9 mouse cellular contexts compared by ENCODE assay signal in genomic region chr11:101276319-101277070, GRCm38 (mm10). TPM values are rescaled to one million over a fixed set of nuclear protein-coding genes. Genes with fewer than 3 reads are reported as not detected.
DNase-seq lines count a peak whose midpoint lies in the region; ATAC-seq and TF ChIP-seq lines count a peak whose summit lies in the region.
"Had no signal": no experiment of that assay in that cellular context is flagged by ENCODE, and none has a peak within 500 bp of the region (broad histone marks: within the 10 kb centered on the region; RNA-seq: fewer than 3 reads in every experiment).

No protein-coding gene starts in this region.

- no peak for TF ChIP-seq EP300 in stomach, postnatal 0 days (optimal IDR thresholded peaks at IDR 0.05)

- no peaks in the 10 kb centered on the region for H3K36me3 ChIP-seq in lung, embryonic 16.5 days (ENCODE audit: control insufficient read depth, insufficient read depth, low read length)
- no peaks in the 10 kb centered on the region for H3K36me3 ChIP-seq in stomach, postnatal 0 days (ENCODE audit: control insufficient read depth, insufficient read depth, low read length)

- no peak for TF ChIP-seq CTCF in stomach, postnatal 0 days (IDR thresholded peaks at IDR 0.05; ENCODE audit: low read depth)

- H3K27ac ChIP-seq in lung, embryonic 16.5 days (ENCODE audit: low read length) = no peak overlapping the region
- peak overlapping the region; percentile 87; the same call in 1 of the 2 replicates for H3K27ac ChIP-seq in stomach, postnatal 0 days (replicated peaks)
- H3K27ac ChIP-seq: liver, embryonic 14.5 days had no signal

- no peak overlapping the region for H3K4me3 ChIP-seq in lung, embryonic 16.5 days (ENCODE audit: low read length)
- H3K4me3 ChIP-seq in stomach, postnatal 0 days (ENCODE audit: low read depth, low read length) = no peak overlapping the region

- H3K9ac ChIP-seq in lung, embryonic 16.5 days (ENCODE audit: low read length) = peak overlapping the region; percentile 23; the same call in 1 of the 2 replicates
- peak overlapping the region; percentile 8; the same call in 1 of the 2 replicates for H3K9ac ChIP-seq in stomach, postnatal 0 days (ENCODE audit: low read length)
- H3K9ac ChIP-seq: liver, embryonic 14.5 days had no signal

- 25% methylated on average over 27 of the region's 27 CpGs for WGBS in lung, embryonic 16.5 days
- 45% methylated on average over 27 of the region's 27 CpGs for WGBS in stomach, postnatal 0 days

- ATAC-seq in lung, embryonic 16.5 days (ENCODE audit: low read depth) = no peak
- ATAC-seq in stomach, postnatal 0 days (ENCODE audit: low FRiP score, low TSS enrichment) = no peak

- no peaks in the 10 kb centered on the region for H3K9me3 ChIP-seq in lung, embryonic 16.5 days (ENCODE audit: control insufficient read depth, low read length)
- H3K9me3 ChIP-seq in stomach, postnatal 0 days (ENCODE audit: control insufficient read depth, low read length) = no peaks in the 10 kb centered on the region

- DNase-seq in embryo, embryonic 10 days (ENCODE audit: low spot score) = peak; percentile 20
- DNase-seq in embryo, embryonic 10.5 days (ENCODE audit: low spot score) = no peak
- DNase-seq in lung, postnatal 10 days = no peak
- peak; percentile 34 to 50 for DNase-seq in kidney, postnatal 4 days
- DNase-seq in stomach, postnatal 0 days (ENCODE audit: low spot score) = no peak
- DNase-seq in yolk sac, embryonic 10.5 days (ENCODE audit: low spot score) = no peak
- DNase-seq in frontal cortex, postnatal 10 days (ENCODE audit: low spot score in 2 of 2) = no peak

- peak overlapping the region; percentile 84 for H3K4me2 ChIP-seq in lung, embryonic 16.5 days (ENCODE audit: low read depth, low read length)
- H3K4me2 ChIP-seq in stomach, postnatal 0 days (replicated peaks; ENCODE audit: low read depth) = peak overlapping the region; percentile 75; the same call in 1 of the 2 replicates

- peaks cover 26% of the 10 kb centered on the region for H3K4me1 ChIP-seq in lung, embryonic 16.5 days (replicated peaks; ENCODE audit: control insufficient read depth, insufficient read depth, low read length)
- peaks cover 12% of the 10 kb centered on the region; the same call in 1 of the 2 replicates for H3K4me1 ChIP-seq in stomach, postnatal 0 days (replicated peaks; ENCODE audit: control insufficient read depth, insufficient read depth)

- no peaks in the 10 kb centered on the region for H3K27me3 ChIP-seq in lung, embryonic 16.5 days (ENCODE audit: control insufficient read depth, insufficient read depth, low read depth, low read length)
- no peaks in the 10 kb centered on the region for H3K27me3 ChIP-seq in stomach, postnatal 0 days (ENCODE audit: control insufficient read depth, insufficient read depth, low read length)

RNA-seq across cellular contexts. Expression of gene Cntd1, which starts 2.3 kb away (rescaled TPM):
- 1.9 and 3.2 TPM in 2 replicates for polyA plus RNA-seq in lung, embryonic 16.5 days (2015; fragmentation: Nextera tagmentation; extraction: Ambion mirVana)
- 0.30 and 0.33 TPM in 2 replicates for polyA plus RNA-seq in stomach, postnatal 0 days (2015; fragmentation: Nextera tagmentation; extraction: Ambion mirVana)

RNA-seq across cellular contexts. Expression of gene Coa3, which starts 2.4 kb away (rescaled TPM):
- 184 and 187 TPM in 2 replicates for polyA plus RNA-seq in lung, embryonic 16.5 days (2015; fragmentation: Nextera tagmentation; extraction: Ambion mirVana)
- polyA plus RNA-seq in stomach, postnatal 0 days (2015; fragmentation: Nextera tagmentation; extraction: Ambion mirVana) = 175 and 180 TPM in 2 replicates

RNA-seq across cellular contexts. Expression of gene Wnk4, which starts 16.1 kb away (rescaled TPM):
- polyA plus RNA-seq in lung, embryonic 16.5 days (2015; fragmentation: Nextera tagmentation; extraction: Ambion mirVana) = 5.3 and 5.8 TPM in 2 replicates
- 15.9 and 18.4 TPM in 2 replicates for polyA plus RNA-seq in stomach, postnatal 0 days (2015; fragmentation: Nextera tagmentation; extraction: Ambion mirVana)

RNA-seq across cellular contexts. Expression of gene Vps25, which starts 23.0 kb away (rescaled TPM):
- polyA plus RNA-seq in lung, embryonic 16.5 days (2015; fragmentation: Nextera tagmentation; extraction: Ambion mirVana) = 132 and 135 TPM in 2 replicates
- polyA plus RNA-seq in stomach, postnatal 0 days (2015; fragmentation: Nextera tagmentation; extraction: Ambion mirVana) = 141 and 157 TPM in 2 replicates

RNA-seq across cellular contexts. Expression of gene Becn1, which starts 25.6 kb away (rescaled TPM):
- 136 and 151 TPM in 2 replicates for polyA plus RNA-seq in lung, embryonic 16.5 days (2015; fragmentation: Nextera tagmentation; extraction: Ambion mirVana)
- 102 and 110 TPM in 2 replicates for polyA plus RNA-seq in stomach, postnatal 0 days (2015; fragmentation: Nextera tagmentation; extraction: Ambion mirVana)

Comparison
In these comparisons a context has a peak if more than half of its experiments do, and no peak if none do; other contexts are left out.
1. DNase-seq: peak in embryo, embryonic 10 days (single experiment) and kidney, postnatal 4 days (2 of 2); none in embryo, embryonic 10.5 days (single experiment), lung, postnatal 10 days (single experiment), stomach, postnatal 0 days (single experiment), yolk sac, embryonic 10.5 days (single experiment) and frontal cortex, postnatal 10 days (0 of 2).